Mouse (Mus musculus) spleen, adult 2 months (tissue): Measurements from ENCODE around the gene Capn7.

Experiments
- CTCF ChIP-seq: fragments of 200-500 bp; IDR thresholded peaks from 2 replicates; pipeline ENCODE4 v1.5.1; 2011; ENCODE audit warnings: mild to moderate bottlenecking, inconsistent platforms; ENCODE audit not compliant: insufficient read depth, insufficient read length, insufficient replicate concordance; ENCODE audit errors: extremely low read depth
- POLR2A ChIP-seq: fragments of 200-500 bp; IDR thresholded peaks from 2 replicates; pipeline ENCODE4 v1.6.1; 2011; ENCODE audit warnings: low read depth, low read length, inconsistent platforms

DNA sequence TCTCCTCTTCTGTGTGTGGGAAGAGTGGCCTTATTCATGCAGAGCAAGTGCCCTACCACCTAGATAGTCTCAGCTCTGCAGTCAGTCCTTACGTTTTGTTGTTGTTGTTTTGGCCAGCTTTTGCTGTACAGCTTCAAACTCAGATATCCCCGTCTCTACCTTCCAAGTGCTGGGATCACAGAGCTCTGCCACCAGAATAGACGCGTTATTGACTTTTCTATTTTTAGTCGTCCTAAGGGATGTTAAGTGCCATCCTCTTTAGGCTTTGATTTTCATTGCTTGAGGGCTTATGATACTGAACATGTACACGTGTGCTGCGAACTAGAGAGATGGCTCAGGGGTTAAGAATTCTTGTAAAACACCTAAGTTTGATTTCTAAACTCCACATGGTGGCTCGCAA lies 6.8 kb downstream of the Capn7 start:
- no peak for TF ChIP-seq CTCF
- no peak for TF ChIP-seq POLR2A
